Mouse (Mus musculus) heart, adult 8-10 months (tissue): ENCODE measurements around the gene Brip1. TPM values are rescaled to one million over a fixed set of nuclear protein-coding genes. Genes with fewer than 3 reads are reported as not detected.

ENCODE experiments used
- DNase-seq: peaks from one replicate; pipeline ENCODE4 v3.0.0; 2022; ENCODE audit warnings: low spot score
- total RNA-seq, 4 experiments: library from RNA; stranded (reverse); gene quantifications; 2 replicates each; pipeline ENCODE4 v1.2.4; 2022

Gene Brip1
- total RNA-seq, 4 experiments from 2014 or later, result 0.16 to 0.37 (median 0.28) TPM

GRCm38 (mm10) chr11:86026556-86027194 is 174.3 kb downstream of the Brip1 start:
- no peak for DNase-seq

- DNase-seq, result peak; percentile 55
Observed at GRCm38 (mm10) chr11:86022439-86022838, 178.6 kb downstream of the Brip1 start.

GRCm38 (mm10) chr11:86020033-86020432 is 181.0 kb downstream of the Brip1 start:
- DNase-seq, result no peak

GRCm38 (mm10) chr11:86016242-86016641 is 184.8 kb downstream of the Brip1 start:
- no peak for DNase-seq

- DNase-seq, result no peak
Observed at GRCm38 (mm10) chr11:86013087-86013486, 187.9 kb downstream of the Brip1 start.

- DNase-seq, result no peak
Observed at GRCm38 (mm10) chr11:86010458-86010857, 190.5 kb downstream of the Brip1 start.

- DNase-seq, result no peak
Observed at GRCm38 (mm10) chr11:86008211-86008905, 192.6 kb downstream of the Brip1 start.

Other genes starting within 250 kb of the Brip1 start
- 1 to 10 TPM; 6.7 to 7.9 (median 7.2) TPM for gene Ints2, start 56.4 kb upstream of the Brip1 start, total RNA-seq
- 10 to 100 TPM; 28.7 to 42.4 (median 33.7) TPM for gene Med13, start 156.4 kb upstream of the Brip1 start, total RNA-seq